In the genomic region with DNA sequence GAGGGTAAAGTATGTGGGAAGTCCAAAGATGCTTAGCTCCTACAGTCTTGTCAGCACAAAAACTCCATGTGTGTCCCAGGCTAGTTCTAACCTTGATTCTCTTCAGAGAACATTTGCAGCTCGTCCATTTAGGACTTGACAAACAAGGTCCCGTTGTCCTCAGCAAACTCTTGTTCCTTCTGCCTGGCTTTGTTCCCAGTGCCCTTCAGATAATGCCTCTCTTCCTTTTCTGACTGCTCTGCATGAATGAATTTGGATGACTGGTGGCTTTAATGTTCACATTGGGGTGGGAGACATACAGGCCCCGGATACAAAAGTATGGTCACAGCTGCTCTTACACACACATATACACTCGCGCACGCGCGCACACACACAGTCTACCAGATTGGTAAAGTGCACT, we compare ENCODE assay signal across 12 mouse cellular contexts. TPM values are rescaled to one million over a fixed set of nuclear protein-coding genes. Genes with fewer than 3 reads are reported as not detected.
A peak's percentile ranks its signal among the peaks of the same experiment; 100 is the strongest.
DNase-seq lines count a peak whose midpoint lies in the region; ATAC-seq lines count a peak whose summit lies in the region.
"Had no signal": no experiment of that assay in that cellular context is flagged by ENCODE, and none has a peak within 500 bp of the region (broad histone marks: within the 10 kb centered on the region; RNA-seq: fewer than 3 reads in every experiment).

No protein-coding gene starts in this region.

- no peaks in the 10 kb centered on the region for H3K4me1 ChIP-seq in midbrain, embryonic 14.5 days (ENCODE audit: control insufficient read depth, insufficient read depth, low read length)
- no peaks in the 10 kb centered on the region for H3K4me1 ChIP-seq in midbrain, embryonic 13.5 days (replicated peaks)
- H3K4me1 ChIP-seq in forebrain, embryonic 16.5 days (replicated peaks; ENCODE audit: control insufficient read depth, insufficient read depth, low read length), result no peaks in the 10 kb centered on the region
- H3K4me1 ChIP-seq: forebrain, embryonic 15.5 days; midbrain, embryonic 10.5 days had no signal

- DNase-seq in kidney, adult 9 months, result peak; percentile 65
- DNase-seq in kidney, postnatal 10 days, result no peak
- peak; percentile 18 for DNase-seq in midbrain, embryonic 14.5 days
- peak; percentile 75 to 80 for DNase-seq in adrenal gland, postnatal 36 days
- DNase-seq in heart, postnatal 4 days, result peak; percentile 69
- no peak for DNase-seq in thymus, postnatal 36 days
- DNase-seq: cerebellum, adult 11-12 months; liver, embryonic 13.5 days had no signal

- H3K9me3 ChIP-seq in midbrain, embryonic 14.5 days (ENCODE audit: control insufficient read depth, low read length), result no peaks in the 10 kb centered on the region
- H3K9me3 ChIP-seq in midbrain, embryonic 13.5 days, result no peaks in the 10 kb centered on the region
- H3K9me3 ChIP-seq in forebrain, embryonic 16.5 days (ENCODE audit: control insufficient read depth, low read length), result peaks cover 5% of the 10 kb centered on the region; the same call in 1 of the 2 replicates
- H3K9me3 ChIP-seq: forebrain, embryonic 15.5 days; liver, embryonic 13.5 days; midbrain, embryonic 10.5 days had no signal

- H3K27ac ChIP-seq in midbrain, embryonic 14.5 days (replicated peaks; ENCODE audit: low read depth, low read length), result no peak overlapping the region
- H3K27ac ChIP-seq in midbrain, embryonic 13.5 days, result no peak overlapping the region
- no peak overlapping the region for H3K27ac ChIP-seq in forebrain, embryonic 16.5 days (ENCODE audit: low read length)
- H3K27ac ChIP-seq: forebrain, embryonic 15.5 days; liver, embryonic 13.5 days; midbrain, embryonic 10.5 days had no signal

- no peak overlapping the region for H3K4me2 ChIP-seq in midbrain, embryonic 14.5 days (ENCODE audit: low read length)
- no peak overlapping the region for H3K4me2 ChIP-seq in midbrain, embryonic 13.5 days (replicated peaks)
- no peak overlapping the region for H3K4me2 ChIP-seq in forebrain, embryonic 16.5 days (ENCODE audit: low read length)
- H3K4me2 ChIP-seq: forebrain, embryonic 15.5 days; liver, embryonic 13.5 days had no signal

- WGBS in midbrain, embryonic 14.5 days, result 78% methylated on average over 8 of the region's 8 CpGs
- WGBS in midbrain, embryonic 13.5 days, result 82% methylated on average over 8 of the region's 8 CpGs
- WGBS in forebrain, embryonic 16.5 days, result 71% methylated on average over 8 of the region's 8 CpGs

- H3K27me3 ChIP-seq in midbrain, embryonic 14.5 days (ENCODE audit: control insufficient read depth, insufficient read depth, low read length), result no peaks in the 10 kb centered on the region
- H3K27me3 ChIP-seq in midbrain, embryonic 13.5 days, result no peaks in the 10 kb centered on the region
- H3K27me3 ChIP-seq in forebrain, embryonic 16.5 days (replicated peaks; ENCODE audit: control insufficient read depth, insufficient read depth, low read length), result no peaks in the 10 kb centered on the region
- H3K27me3 ChIP-seq: forebrain, embryonic 15.5 days; liver, embryonic 13.5 days had no signal

- H3K4me3 ChIP-seq in midbrain, embryonic 14.5 days (replicated peaks; ENCODE audit: low read depth, low read length), result no peak overlapping the region
- H3K4me3 ChIP-seq in midbrain, embryonic 13.5 days (replicated peaks), result no peak overlapping the region
- no peak overlapping the region for H3K4me3 ChIP-seq in forebrain, embryonic 16.5 days (replicated peaks; ENCODE audit: low read length)
- H3K4me3 ChIP-seq: forebrain, embryonic 15.5 days; liver, embryonic 13.5 days; midbrain, embryonic 10.5 days had no signal

- no peaks in the 10 kb centered on the region for H3K36me3 ChIP-seq in midbrain, embryonic 14.5 days (ENCODE audit: control insufficient read depth, insufficient read depth, low read length)
- H3K36me3 ChIP-seq in midbrain, embryonic 13.5 days, result 0 out of 2 replicates have a peak, but pooled peaks cover 12% of the 10 kb centered on the region
- H3K36me3 ChIP-seq in forebrain, embryonic 16.5 days (ENCODE audit: control insufficient read depth, insufficient read depth), result no peaks in the 10 kb centered on the region
- H3K36me3 ChIP-seq: forebrain, embryonic 15.5 days had no signal

- no peak overlapping the region for H3K9ac ChIP-seq in midbrain, embryonic 14.5 days (replicated peaks; ENCODE audit: low read length)
- no peak overlapping the region for H3K9ac ChIP-seq in midbrain, embryonic 13.5 days (replicated peaks)
- H3K9ac ChIP-seq in forebrain, embryonic 16.5 days (replicated peaks; ENCODE audit: low read depth, low read length), result no peak overlapping the region
- H3K9ac ChIP-seq: forebrain, embryonic 15.5 days; liver, embryonic 13.5 days had no signal

- ATAC-seq in midbrain, embryonic 14.5 days (ENCODE audit: low FRiP score, low TSS enrichment), result no peak
- no peak for ATAC-seq in midbrain, embryonic 13.5 days
- no peak for ATAC-seq in forebrain, embryonic 16.5 days
- ATAC-seq: forebrain, embryonic 15.5 days had no signal

RNA-seq across cellular contexts. Expression of a gene that starts 59.1 kb away (rescaled TPM):
- 51.7 and 81.1 TPM in 2 replicates for polyA plus RNA-seq in midbrain, embryonic 14.5 days (2014; fragmentation: Nextera tagmentation; extraction: Ambion mirVana)
- 60.4 and 80.5 TPM in 2 replicates for polyA plus RNA-seq in midbrain, embryonic 13.5 days (2015; fragmentation: Nextera tagmentation; extraction: Ambion mirVana)
- total RNA-seq in adrenal gland, postnatal 36 days (2021), result 100 to 1,000 TPM; 155 to 162 TPM
- 10 to 100 TPM; 93.1 to 98.7 TPM for total RNA-seq in heart, postnatal 4 days (2021)
- 74.0 and 90.4 TPM in 2 replicates for polyA plus RNA-seq in forebrain, embryonic 16.5 days (2015; fragmentation: Nextera tagmentation; extraction: Ambion mirVana)

Comparison
In these comparisons a context has a peak if more than half of its experiments do, and no peak if none do; other contexts are left out.
1. DNase-seq: peak in kidney, adult 9 months (single experiment), midbrain, embryonic 14.5 days (single experiment), adrenal gland, postnatal 36 days (2 of 2) and heart, postnatal 4 days (single experiment); none in kidney, postnatal 10 days (single experiment) and thymus, postnatal 36 days (0 of 2).